Mouse (Mus musculus) megakaryocyte progenitor cell, adult 5-6 weeks (primary cell): ENCODE measurements around the gene Poc1b. TPM values are rescaled to one million over a fixed set of nuclear protein-coding genes. Genes with fewer than 3 reads are reported as not detected.

Experiments
- ATAC-seq: replicated peaks from 2 replicates; pipeline ENCODE4 v1.8.0; 2016; ENCODE audit warnings: mild to moderate bottlenecking, moderate TSS enrichment, inconsistent platforms; ENCODE audit not compliant: poor library complexity
- total RNA-seq, 2 experiments: library from RNA; stranded (forward) in 1 of 2; stranded (reverse) in 1 of 2; fragments of 157-497, 149-512 nt in 1 of 2; fragments of 200-1000 nt in 1 of 2; gene quantifications; 2 replicates each; pipeline versions ENCODE4 v1.2.3 to v1.2.4; 2015 to 2017

Poc1b gene
- total RNA-seq (2015) (32.8 and 41.8 TPM in 2 replicates), total RNA-seq (2017) (10.6 and 12.0 TPM in 2 replicates)

GRCm38 (mm10) chr10:99106703-99107631 is at the start of gene Poc1b:
TSS of gene Poc1b (plus strand) at chr10:99107036.
- ATAC-seq, result peak; percentile 59

DNA sequence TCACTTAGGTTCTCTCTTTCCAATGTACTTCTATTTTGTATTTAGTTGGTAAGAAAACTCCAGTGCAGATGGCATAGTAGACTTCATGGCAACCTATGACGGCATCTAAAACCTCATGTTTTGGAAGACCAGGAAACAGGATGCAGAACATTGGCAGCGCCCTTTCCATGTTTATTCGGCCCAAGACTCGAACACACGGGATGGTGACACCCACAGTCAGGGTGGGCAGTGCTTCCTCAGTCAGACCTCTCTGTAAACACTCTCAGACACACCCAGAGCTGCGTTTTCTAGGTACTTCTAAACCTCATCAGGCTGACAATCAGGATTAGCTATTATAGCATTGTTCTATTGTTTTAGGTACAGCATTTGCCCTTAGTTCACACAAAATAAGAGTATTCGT is 46.2 kb upstream of the Poc1b start:
- ATAC-seq, result no peak

GRCm38 (mm10) chr10:99061418-99061817 is 45.4 kb upstream of the Poc1b start:
- no peak for ATAC-seq

DNA sequence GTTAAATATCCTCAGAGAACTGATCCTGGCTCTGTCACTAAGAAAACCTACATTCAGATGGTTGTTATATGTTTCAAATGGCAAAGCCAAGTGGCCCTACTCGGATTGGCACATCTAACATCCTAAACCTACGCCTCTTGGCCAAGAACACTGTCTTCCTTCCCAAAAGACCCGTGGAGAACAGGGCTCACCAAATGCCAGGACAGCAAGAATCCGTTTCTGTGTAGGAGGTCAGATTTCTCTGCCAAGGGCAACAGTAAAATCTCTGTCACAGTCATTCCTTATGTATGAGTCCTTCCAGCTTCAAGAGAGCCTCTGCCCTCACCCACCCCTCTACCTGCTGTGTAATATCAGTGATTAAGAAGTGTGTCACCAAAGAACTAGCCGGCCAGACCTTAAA is 44.3 kb upstream of the Poc1b start:
- no peak for ATAC-seq

- no peak for ATAC-seq
These were observed 30.5 kb upstream of the Poc1b start for GRCm38 (mm10) chr10:99076113-99076895.

GRCm38 (mm10) chr10:99078621-99079020 is 28.2 kb upstream of the Poc1b start:
- no peak for ATAC-seq

GRCm38 (mm10) chr10:99081569-99081990 is 25.3 kb upstream of the Poc1b start:
- ATAC-seq, result peak; percentile 53

DNA sequence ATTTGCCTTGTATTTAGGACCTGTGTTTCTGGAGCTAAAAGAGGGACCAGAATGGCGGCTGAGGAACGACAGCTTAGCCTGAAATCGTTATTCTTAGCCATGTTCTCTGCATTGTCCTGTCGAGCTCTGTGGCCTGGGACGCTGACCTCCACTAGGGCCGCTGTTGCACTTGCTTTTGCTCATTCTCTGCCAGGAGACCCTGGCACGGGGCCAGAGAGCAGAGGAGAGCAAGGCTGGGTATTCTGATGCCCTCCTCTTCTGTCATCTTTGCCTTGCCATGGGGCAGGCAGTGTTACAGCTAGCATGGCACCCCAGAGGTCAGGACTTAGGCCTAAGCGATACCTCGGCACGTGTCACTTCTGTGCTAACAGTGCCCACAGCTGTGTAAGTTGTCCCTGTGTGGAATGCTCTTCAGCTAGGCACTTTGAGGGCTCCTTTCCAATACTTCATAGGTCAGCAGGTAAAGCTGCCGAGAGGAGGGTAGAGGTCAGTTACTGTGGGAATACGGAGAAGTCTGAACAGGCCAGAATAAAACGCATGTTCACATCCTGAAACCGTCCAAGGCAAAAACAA is 23.3 kb upstream of the Poc1b start:
- ATAC-seq, result no peak

DNA sequence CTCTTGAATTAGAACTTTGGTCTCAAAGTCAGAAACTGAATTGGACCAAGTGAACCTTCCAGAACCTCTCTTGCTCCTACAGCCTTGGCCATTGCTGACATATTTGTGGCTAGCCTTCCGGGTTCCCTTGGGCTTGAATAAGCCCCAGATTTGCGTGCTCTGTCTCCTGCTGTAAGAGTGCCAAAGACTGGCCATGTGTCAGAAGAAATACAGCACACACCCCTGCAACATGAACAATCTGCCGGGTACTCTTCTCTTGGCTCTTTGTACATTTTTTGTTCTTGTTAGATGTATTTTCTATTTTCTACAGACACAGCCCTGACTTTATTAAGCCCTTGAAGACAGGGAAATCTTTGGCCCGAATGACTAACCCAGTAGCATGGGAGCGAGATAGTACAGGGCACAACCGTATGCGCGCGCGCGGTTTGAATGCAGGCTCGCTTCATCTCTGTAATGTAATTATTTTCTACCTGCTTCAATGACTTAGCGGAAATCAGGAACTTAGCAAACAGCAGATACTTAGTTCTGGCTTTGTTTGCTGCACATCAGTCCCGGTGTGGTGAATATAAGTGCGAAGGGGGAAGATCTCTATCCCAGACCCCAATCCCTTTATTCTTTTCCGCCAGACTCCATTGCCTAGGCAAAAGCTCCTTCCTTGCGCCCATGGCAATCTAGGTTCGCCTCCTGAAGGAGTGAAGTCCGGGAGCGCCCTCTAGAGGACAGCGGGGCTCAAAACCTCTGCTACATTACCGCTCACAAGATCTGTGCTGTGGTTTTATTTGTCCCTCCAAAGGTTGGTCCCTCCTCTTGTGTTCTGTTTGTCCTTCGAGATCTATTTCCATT is 22.2 kb upstream of the Poc1b start:
- peak; percentile 85 for ATAC-seq

GRCm38 (mm10) chr10:99085240-99085587 is 21.6 kb upstream of the Poc1b start:
- ATAC-seq, result no peak

DNA sequence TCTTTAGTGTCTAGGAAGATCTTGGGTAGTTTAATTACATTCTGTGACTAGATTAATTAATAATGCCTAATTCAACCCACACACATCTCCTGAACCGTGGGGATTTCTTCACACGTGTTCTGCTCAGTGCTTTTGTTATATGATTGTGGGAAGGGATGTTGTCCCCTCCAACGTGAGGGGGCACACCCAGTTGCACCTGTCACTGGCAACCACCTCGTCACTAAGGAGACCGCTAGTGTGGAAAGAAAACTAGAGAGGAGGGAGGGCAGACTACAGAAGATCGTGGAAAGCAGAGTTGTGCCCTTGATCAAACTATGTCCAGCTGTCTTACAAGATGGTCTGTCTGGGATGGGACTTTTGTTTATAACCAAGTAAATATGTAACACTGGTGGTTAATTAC is 20.8 kb upstream of the Poc1b start:
- no peak for ATAC-seq

DNA sequence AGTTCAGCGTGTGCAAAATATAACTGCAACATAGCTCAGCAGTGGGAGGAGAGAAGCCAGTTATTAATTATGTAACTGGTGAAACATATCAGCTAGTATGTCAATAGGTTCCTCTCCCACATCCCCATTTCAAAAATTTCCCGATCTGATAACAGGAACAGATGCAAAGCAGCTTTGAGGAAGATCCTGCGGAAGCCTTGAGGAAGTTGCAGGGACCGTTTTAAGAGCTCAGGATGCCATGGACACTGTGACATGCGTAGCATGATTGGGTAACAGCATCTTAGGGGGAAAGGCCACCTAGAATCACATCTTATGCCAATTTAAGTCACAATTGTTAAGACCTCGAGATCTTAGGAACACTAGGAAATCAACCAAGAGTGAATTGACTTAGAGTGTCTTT is 16.9 kb upstream of the Poc1b start:
- peak; percentile 83 for ATAC-seq

DNA sequence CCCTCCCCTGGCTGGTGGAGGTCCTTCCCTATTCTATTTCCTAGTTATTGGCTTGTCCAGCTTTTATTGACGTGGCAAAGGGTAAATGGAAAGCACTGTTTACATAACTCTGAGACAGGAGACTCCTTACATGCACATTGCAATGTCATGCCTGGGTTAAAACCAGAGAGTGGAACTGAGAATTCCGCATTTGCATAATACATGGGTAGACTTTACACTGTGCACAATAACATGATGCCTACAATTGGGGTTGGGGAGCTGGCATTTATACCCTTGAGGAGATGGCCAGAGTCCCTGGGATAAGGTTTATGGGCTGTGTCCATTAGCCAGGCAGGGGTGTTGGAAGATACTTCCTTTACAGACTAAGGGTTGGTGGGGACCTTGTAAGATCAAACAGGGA is 13.5 kb upstream of the Poc1b start:
- no peak for ATAC-seq

- peak; percentile 53; the same call in 1 of the 2 replicates for ATAC-seq
These were observed 11.7 kb upstream of the Poc1b start for GRCm38 (mm10) chr10:99095114-99095513.

DNA sequence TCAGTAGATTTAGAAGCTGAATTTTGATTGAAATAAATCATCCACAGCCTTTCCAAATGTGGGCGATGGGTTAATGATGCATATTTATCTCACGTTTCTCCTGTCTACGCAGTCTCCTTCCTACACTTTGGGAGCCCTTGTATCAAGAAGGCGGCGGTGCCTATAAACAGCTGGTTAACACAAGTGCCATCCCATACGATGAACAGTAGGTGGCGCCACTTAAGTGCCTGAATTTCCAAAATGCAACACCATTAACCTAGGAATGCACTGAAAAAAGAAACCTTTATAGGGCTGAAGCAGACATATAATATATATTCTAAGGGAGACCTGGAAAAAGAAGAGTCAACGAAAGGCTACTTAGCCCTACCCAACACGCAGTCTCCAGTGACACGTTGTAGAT is 9.5 kb upstream of the Poc1b start:
- ATAC-seq, result peak; percentile 96

DNA sequence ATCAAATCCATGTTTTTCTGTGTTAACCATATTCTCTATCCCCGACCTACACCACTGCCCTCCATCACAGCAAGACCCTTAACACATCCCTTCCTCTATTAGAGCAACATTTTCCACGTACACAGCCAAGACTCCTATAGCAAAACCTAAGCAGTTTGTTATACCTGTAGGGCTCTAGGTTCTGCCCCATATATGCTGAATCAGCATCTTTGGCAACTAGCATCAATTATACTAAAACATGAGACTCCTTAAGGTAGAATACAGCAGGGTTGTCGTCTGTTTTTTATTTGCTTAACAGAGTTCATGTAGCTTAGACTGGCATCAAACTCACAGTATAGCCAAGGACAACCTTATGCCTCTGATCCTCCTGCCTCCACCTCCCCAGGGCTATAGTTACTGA is 1.3 kb upstream of the Poc1b start:
- ATAC-seq, result no peak

DNA sequence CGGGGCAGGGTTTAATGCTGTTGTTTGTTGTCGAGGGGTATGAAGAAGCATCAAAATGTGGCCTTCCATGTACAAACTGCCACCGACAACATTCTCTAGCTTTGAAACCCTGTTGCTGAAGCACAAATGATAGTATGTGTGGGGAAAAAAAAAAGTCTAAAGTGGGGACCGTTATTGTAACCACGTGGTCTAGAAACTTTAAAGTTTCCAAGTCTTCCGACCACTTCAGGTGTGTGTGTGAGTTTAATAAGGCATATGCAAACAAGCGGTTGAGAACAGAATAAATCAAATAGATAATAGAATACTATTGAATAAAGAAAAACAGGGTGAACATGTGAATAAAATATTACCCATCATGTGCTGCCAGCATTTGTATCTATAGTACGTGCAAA is 529 bp upstream of the Poc1b start:
- ATAC-seq, result no peak

- ATAC-seq, result peak; percentile 83
These were observed 1.1 kb downstream of the Poc1b start, which contains the start of gene Galnt4 for GRCm38 (mm10) chr10:99107964-99108363. TSS of gene Galnt4 (plus strand) at chr10:99108159.

GRCm38 (mm10) chr10:99108431-99108982 is 1.7 kb downstream of the Poc1b start:
- ATAC-seq, result no peak

GRCm38 (mm10) chr10:99113533-99113932 is 6.7 kb downstream of the Poc1b start:
- no peak for ATAC-seq
